Mouse (Mus musculus) embryonic stem cell, embryonic (primary cell): ENCODE results near the gene Gm11011.
"Not testable (repeated sequence)": the region's sequence is repeated elsewhere in the genome, so short reads cannot be mapped to it uniquely, and the experiment has no call there.

ENCODE experiments used
- CTCF ChIA-PET, 4 experiments: fragments of 300-600 bp in 2 of 4; fragments of 350-600 bp in 2 of 4; sonication (Branson Sonifier 250); formaldehyde crosslinking; loops; one replicate each; lab custom pipeline; 2022; ENCODE audit warnings: inconsistent platforms in 2 of 4; lab: Charles Lee
- POLR2A ChIA-PET, 4 experiments: fragments of 300-600 bp in 2 of 4; fragments of 350-600 bp in 2 of 4; sonication (Branson Sonifier 250); formaldehyde crosslinking; loops; one replicate each; lab custom pipeline; 2022; ENCODE audit warnings: antibody characterized with exemption in 4 of 4, inconsistent platforms in 1 of 4; lab: Charles Lee

The Gm11011 gene

GRCm38 (mm10) chr2:169587645-169588044, at the start of gene Gm11011:
Gene Gm11011, minus strand, starts transcription at chr2:169587745.
- POLR2A ChIA-PET, result not testable (repeated sequence)

DNA sequence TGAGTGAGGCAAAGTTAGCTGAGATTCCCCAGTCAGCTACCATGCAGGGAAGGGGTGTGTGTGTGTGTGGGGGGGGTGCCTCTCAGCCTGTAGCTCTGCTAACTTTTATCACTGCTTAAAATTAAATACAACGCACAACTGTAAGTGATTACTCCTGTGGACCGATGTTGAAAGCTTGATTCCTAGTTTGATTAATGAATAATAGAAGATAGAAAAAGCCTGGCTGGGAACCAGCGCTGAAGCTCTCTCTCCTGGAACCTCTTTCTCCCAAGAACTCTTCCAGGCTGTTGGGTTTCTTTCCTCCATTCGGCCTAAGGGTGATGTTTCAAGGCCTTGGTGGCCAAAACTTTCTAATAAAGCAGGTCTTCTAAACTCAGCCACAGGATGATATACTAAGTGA, 48.9 kb upstream of the Gm11011 start:
- POLR2A ChIA-PET, result interaction anchor here in 1 of 4 experiments (0.6 kb wide), 1 partner anchor 20 kb away, joined by 3 read pairs; no protein-coding TSS in a partner anchor
- CTCF ChIA-PET, result no interaction called here

More at GRCm38 (mm10) chr2:169587645-169588044, at the start of gene Gm11011:
- CTCF ChIA-PET, result not testable (repeated sequence)

GRCm38 (mm10) chr2:169635428-169635827, 47.9 kb upstream of the Gm11011 start:
- ChIA-PET CTCF (interaction anchor here in 2 of 4 experiments (0.6 to 0.7 kb wide), 2 partner anchors 394 to 707 kb away, joined by 3 read pairs; no protein-coding TSS in a partner anchor), POLR2A (interaction anchor here in 1 of 4 experiments (0.6 kb wide), 1 partner anchor 177 kb away, joined by 3 read pairs; no protein-coding TSS in a partner anchor)

DNA sequence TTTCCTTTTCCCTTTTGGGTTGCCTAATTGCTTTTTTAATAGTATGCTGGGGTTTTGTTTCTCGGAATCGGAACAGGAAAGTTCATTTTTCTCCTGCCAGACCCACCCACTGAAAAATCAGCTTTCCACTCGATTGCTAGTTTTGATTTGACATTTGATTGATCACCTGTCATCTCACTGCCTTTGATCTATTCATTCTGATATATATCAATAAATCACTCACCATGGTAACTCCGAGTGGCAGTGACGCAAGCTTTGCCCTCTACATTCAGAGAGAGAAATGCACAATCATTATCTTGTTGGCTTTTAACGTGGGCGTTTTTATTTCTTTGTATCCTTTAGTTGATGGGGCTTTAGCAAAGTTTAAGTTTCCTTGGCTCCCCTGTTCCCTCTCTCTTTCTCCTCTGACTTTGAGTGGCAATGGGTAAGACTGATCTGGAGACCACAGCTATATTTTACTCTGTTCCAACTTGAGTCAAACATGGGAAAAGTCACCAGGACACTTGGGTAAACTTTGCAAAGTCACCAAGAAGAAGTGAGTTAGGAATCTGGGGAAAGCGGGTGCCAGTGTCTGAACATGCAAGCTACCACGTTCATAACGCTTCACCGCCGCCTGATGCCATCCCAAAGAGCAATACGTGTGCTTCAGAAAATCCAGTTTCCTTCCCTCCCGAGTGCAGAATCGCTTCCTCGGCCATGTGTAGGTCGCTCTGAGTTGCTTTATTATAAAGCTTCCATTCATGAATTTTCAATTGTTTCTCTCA, 47.3 kb upstream of the Gm11011 start:
- CTCF ChIA-PET, result interaction anchor here in 2 of 4 experiments (0.6 to 0.7 kb wide), 2 partner anchors 395 to 708 kb away, joined by 3 read pairs; no protein-coding TSS in a partner anchor
- POLR2A ChIA-PET, result interaction anchor here in 3 of 4 experiments (0.6 kb wide), 3 partner anchors 178 to 1046 kb away, joined by 3 to 4 read pairs (median 3); no protein-coding TSS in a partner anchor

GRCm38 (mm10) chr2:169633491-169634289, 46.1 kb upstream of the Gm11011 start:
- ChIA-PET CTCF (no interaction called here), POLR2A (interaction anchor here in 1 of 4 experiments (0.6 kb wide), 1 partner anchor 1045 kb away, joined by 3 read pairs; no protein-coding TSS in a partner anchor)

- ChIA-PET CTCF (interaction anchor here in 2 of 4 experiments (0.7 to 1.0 kb wide), 2 partner anchors 8 to 202 kb away, joined by 3 read pairs; no protein-coding TSS in a partner anchor), POLR2A (interaction anchor here in 2 of 4 experiments (0.6 to 0.7 kb wide), 2 partner anchors 62 to 529 kb away, joined by 3 read pairs; no protein-coding TSS in a partner anchor)
These were observed 45.0 kb upstream of the Gm11011 start, which contains the start of gene Tshz2 for GRCm38 (mm10) chr2:169632338-169633151. Gene Tshz2, plus strand, starts transcription at chr2:169633013.

GRCm38 (mm10) chr2:169630070-169630469, 42.5 kb upstream of the Gm11011 start:
- ChIA-PET CTCF (interaction anchor here in 1 of 4 experiments (0.6 kb wide), 1 partner anchor 694 kb away, joined by 3 read pairs; no protein-coding TSS in a partner anchor), POLR2A (no interaction called here)

DNA sequence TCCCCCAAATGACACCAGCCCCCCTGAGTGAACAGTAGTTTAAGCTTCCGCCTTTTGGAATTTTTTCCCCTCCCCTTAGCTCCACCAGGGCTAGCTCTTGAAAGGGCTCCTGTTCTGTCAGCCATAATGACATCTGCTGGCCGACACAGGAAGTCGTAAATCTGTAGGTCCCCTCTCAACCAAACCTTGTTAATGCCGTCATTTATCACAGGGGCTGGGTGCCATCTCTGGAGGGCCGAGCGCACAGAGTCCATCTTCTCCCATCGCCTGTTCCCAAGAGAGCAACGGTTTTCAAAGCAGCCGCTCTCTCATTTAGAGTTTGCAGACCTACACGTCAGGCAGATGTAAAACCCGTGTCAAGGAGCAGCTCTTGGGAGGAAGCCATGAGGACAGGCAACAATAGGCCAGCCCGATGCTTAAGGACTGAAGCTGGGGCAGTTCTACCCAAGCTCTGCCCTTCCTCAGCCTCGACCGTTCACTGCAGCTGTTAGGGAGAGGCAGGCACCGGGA, 33.7 kb upstream of the Gm11011 start:
- ChIA-PET POLR2A (interaction anchor here in 2 of 4 experiments (0.5 to 1.6 kb wide), 2 partner anchors 23 to 138 kb away, joined by 3 read pairs; no protein-coding TSS in a partner anchor), CTCF (interaction anchor here in 3 of 4 experiments (0.6 to 1.5 kb wide), 6 partner anchors 183 to 480 kb away, joined by 3 to 5 read pairs (median 3); no protein-coding TSS in a partner anchor)

DNA sequence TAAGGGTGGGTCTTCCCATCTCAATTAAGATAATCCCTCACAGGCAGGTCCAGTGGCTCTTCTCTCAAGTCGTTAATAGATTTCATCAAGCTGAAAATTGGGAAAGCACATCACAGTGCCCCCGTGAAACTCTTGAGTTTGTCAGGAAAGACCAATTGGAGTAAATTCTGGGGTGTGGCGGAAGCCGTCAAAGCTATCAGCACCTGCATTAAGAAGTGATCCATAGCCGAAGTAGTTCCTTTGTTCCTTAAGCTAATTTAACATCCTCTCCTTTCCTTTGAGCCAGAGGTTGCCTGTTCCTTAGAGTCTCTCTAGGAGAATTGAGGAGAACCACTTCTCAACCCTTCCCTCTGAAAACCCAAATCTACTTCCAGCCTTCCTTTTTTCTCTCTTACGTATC, 28.5 kb upstream of the Gm11011 start:
- ChIA-PET CTCF (interaction anchor here in 1 of 4 experiments (0.6 kb wide), 1 partner anchor 311 kb away, joined by 3 read pairs; no protein-coding TSS in a partner anchor), POLR2A (interaction anchor here in 1 of 4 experiments (0.7 kb wide), 1 partner anchor 254 kb away, joined by 3 read pairs; no protein-coding TSS in a partner anchor)

DNA sequence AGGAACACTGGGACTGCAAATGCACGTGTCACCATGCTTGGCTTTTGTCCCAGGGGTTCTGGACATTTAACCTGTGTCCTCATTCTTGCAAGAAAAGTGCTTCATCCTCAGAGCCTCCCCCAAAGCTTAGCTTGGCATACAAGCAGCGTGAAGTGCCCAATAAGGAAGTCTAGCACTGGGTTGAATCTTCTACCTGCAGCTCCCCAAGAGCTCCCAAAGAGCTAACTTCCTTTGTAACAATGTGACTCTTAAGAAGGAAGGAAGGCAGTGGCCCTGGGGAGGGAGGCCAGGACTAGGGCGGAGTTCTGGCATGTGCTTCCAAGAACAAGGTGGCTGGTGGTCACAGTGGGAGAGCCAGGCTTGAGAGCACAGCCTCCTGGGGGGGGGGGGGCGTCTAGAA, 27.1 kb upstream of the Gm11011 start:
- POLR2A ChIA-PET, result interaction anchor here in 2 of 4 experiments (0.6 to 0.7 kb wide), 2 partner anchors 259 to 326 kb away, joined by 3 read pairs; no protein-coding TSS in a partner anchor
- CTCF ChIA-PET, result no interaction called here

GRCm38 (mm10) chr2:169611557-169611956, 24.0 kb upstream of the Gm11011 start:
- POLR2A ChIA-PET, result no interaction called here
- CTCF ChIA-PET, result no interaction called here

DNA sequence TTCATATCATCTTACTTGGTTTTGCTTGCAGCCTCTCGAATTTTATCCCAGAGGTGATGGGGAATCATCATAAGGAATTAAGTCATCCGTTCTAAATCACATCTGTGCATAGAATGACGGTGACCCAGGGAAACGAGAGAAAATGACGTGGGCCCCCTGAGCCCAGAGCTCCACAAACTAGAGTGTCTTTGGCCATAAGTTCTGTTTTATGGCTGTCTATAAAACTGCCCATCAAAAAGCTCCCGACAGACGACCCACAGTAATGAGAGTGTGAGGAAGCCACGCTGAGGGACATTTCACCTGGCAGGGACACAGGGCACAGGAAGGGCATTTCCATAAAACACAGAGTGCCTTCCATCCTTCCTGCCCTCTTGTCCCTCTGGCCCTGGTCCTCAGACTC, 23.3 kb upstream of the Gm11011 start:
- ChIA-PET CTCF (interaction anchor here in 1 of 4 experiments (0.7 kb wide), 1 partner anchor 462 kb away, joined by 3 read pairs; no protein-coding TSS in a partner anchor), POLR2A (no interaction called here)

DNA sequence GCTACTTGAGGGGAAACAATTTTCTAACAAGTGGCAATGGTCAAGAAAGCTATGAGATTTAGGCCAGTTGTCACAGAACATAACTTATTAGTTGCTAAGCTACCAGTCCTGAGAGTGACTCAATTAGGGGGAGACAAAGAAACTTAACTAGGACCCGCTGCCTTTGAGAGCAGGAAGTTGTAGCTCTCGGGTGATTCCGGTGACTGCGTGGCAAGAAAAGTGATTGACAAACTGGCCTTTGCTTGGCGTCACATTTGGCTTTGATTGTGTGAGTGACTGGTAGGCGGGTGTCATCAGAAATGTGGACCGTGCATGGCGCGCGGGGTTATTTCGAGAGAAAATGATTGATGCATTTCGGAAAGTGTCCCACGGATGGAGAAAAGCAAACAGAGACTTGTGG, 22.4 kb upstream of the Gm11011 start:
- CTCF ChIA-PET, result interaction anchor here in 1 of 4 experiments (1.4 kb wide), 1 partner anchor 178 kb away, joined by 3 read pairs; no protein-coding TSS in a partner anchor
- POLR2A ChIA-PET, result interaction anchor here in 1 of 4 experiments (1.1 kb wide), 1 partner anchor 285 kb away, joined by 3 read pairs; no protein-coding TSS in a partner anchor

DNA sequence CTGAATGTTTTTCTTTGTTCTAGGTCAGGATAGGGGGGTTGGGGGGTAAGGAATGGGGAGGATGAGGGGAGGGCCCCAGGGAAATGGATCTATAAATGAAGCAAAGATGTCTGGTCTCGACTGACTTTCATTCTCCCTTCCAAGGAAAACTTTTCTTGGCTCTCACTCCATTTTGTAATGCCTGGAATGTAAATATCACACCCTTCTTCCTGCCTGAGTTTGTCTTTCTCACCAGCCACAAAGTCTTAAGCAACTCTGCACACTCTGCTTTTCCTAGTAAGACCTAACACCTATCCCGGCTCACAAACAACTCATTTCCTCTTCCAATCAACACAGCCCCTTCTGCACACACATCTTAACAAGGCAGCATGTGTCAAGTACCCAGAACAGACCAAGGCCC, 20.2 kb upstream of the Gm11011 start:
- POLR2A ChIA-PET, result no interaction called here
- CTCF ChIA-PET, result no interaction called here

DNA sequence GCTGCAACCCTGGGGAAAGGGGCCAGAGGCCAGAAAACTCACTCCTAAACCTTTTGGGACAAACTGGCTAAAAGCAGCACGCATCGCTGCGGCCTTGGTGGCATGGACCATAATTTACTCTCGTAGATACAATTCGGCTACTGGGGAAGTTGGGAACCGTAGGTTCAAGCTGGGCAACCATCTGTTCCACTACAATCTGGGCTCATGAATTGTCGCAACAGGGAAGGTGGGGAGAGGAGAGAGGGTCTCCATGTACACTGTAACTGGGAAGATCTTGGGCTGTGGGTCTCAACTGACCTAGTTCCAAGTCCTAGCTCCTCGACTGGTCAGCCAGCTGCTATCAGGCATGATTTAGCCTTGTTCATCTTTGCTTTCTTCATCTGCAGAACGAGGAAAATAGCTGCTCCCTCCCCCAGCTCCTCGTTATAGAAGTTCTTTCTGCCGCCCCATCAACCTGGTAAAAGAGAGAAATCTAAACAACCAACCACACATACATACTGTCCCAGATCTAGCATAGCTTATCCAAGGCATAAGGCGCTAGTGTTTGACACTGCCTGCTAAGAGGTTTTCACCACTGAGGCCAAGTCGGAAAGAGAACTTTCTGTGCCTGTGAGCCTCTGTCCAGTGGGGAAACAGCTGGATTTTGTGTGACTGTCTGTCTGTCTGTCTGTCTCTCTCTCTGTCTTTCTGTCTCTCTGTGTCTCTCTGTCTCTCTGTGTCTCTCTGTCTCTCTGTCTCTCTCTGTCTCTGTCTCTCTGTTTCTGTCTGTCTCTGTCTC, 19.5 kb upstream of the Gm11011 start:
- POLR2A ChIA-PET, result interaction anchor here in 2 of 4 experiments (0.6 to 1.3 kb wide), 3 partner anchors 9 to 754 kb away, joined by 3 to 4 read pairs (median 3); no protein-coding TSS in a partner anchor

GRCm38 (mm10) chr2:169600163-169600562, 12.6 kb upstream of the Gm11011 start:
- POLR2A ChIA-PET, result no interaction called here
- CTCF ChIA-PET, result interaction anchor here in 1 of 4 experiments (0.6 kb wide), 1 partner anchor 190 kb away, joined by 3 read pairs; no protein-coding TSS in a partner anchor

More for the DNA sequence above, 19.5 kb upstream of the Gm11011 start:
- CTCF ChIA-PET, result no interaction called here
